ENCODE assay signal across 8 mouse cellular contexts in genomic region chr16:50201546-50202151, GRCm38 (mm10).
DNase-seq lines count a peak whose midpoint lies in the region; ATAC-seq and TF ChIP-seq lines count a peak whose summit lies in the region.

No protein-coding gene starts in this region.

- H3K4me1 ChIP-seq in forebrain, embryonic 14.5 days (ENCODE audit: control insufficient read depth, insufficient read depth, low read length), result no peaks in the 10 kb centered on the region
- no peaks in the 10 kb centered on the region for H3K4me1 ChIP-seq in forebrain, embryonic 11.5 days (replicated peaks; ENCODE audit: control insufficient read depth, insufficient read depth, low read length)
- H3K4me1 ChIP-seq in midbrain, embryonic 11.5 days (ENCODE audit: control insufficient read depth, insufficient read depth, low read length), result no peaks in the 10 kb centered on the region
- H3K4me1 ChIP-seq in midbrain, embryonic 15.5 days, result no peaks in the 10 kb centered on the region
- no peaks in the 10 kb centered on the region for H3K4me1 ChIP-seq in spleen, adult 2 months (ENCODE audit: control insufficient read depth, insufficient read depth, insufficient read length)

- no peaks in the 10 kb centered on the region for H3K9me3 ChIP-seq in forebrain, embryonic 14.5 days (replicated peaks; ENCODE audit: control insufficient read depth, low read length)
- no peaks in the 10 kb centered on the region for H3K9me3 ChIP-seq in forebrain, embryonic 11.5 days (ENCODE audit: control insufficient read depth, low read length)
- no peaks in the 10 kb centered on the region for H3K9me3 ChIP-seq in midbrain, embryonic 11.5 days (ENCODE audit: control insufficient read depth, low read length)
- H3K9me3 ChIP-seq in midbrain, embryonic 15.5 days, result no peaks in the 10 kb centered on the region

- no peaks in the 10 kb centered on the region for H3K27me3 ChIP-seq in forebrain, embryonic 14.5 days (replicated peaks; ENCODE audit: control insufficient read depth, insufficient read depth, low read length)
- no peaks in the 10 kb centered on the region for H3K27me3 ChIP-seq in forebrain, embryonic 11.5 days (ENCODE audit: control insufficient read depth, insufficient read depth, low read length)
- no peaks in the 10 kb centered on the region for H3K27me3 ChIP-seq in midbrain, embryonic 11.5 days (ENCODE audit: control insufficient read depth, insufficient read depth, low read length)
- H3K27me3 ChIP-seq in midbrain, embryonic 15.5 days (replicated peaks), result no peaks in the 10 kb centered on the region
- H3K27me3 ChIP-seq in spleen, adult 2 months (ENCODE audit: control insufficient read depth, insufficient read depth, low read length), result no peaks in the 10 kb centered on the region

- H3K27ac ChIP-seq in forebrain, embryonic 14.5 days (ENCODE audit: low read depth, low read length), result no peak overlapping the region
- H3K27ac ChIP-seq in forebrain, embryonic 11.5 days (ENCODE audit: low read depth, low read length), result no peak overlapping the region
- H3K27ac ChIP-seq in midbrain, embryonic 11.5 days (ENCODE audit: low read depth, low read length), result no peak overlapping the region
- H3K27ac ChIP-seq in midbrain, embryonic 15.5 days, result no peak overlapping the region
- H3K27ac ChIP-seq in spleen, adult 2 months (ENCODE audit: insufficient read depth, low read length), result no peak overlapping the region

- H3K36me3 ChIP-seq in forebrain, embryonic 14.5 days (ENCODE audit: control insufficient read depth, insufficient read depth, low read length), result peaks cover 25% of the 10 kb centered on the region
- no peaks in the 10 kb centered on the region; the same call in 1 of the 2 replicates for H3K36me3 ChIP-seq in forebrain, embryonic 11.5 days (ENCODE audit: control insufficient read depth, insufficient read depth, low read length)
- peaks cover 2% of the 10 kb centered on the region; the same call in 1 of the 2 replicates for H3K36me3 ChIP-seq in midbrain, embryonic 11.5 days (ENCODE audit: control insufficient read depth, insufficient read depth, low read length)
- 0 out of 2 replicates have a peak, but pooled peaks cover 13% of the 10 kb centered on the region for H3K36me3 ChIP-seq in midbrain, embryonic 15.5 days (replicated peaks)
- H3K36me3 ChIP-seq in spleen, adult 2 months (ENCODE audit: control insufficient read depth, insufficient read depth, low read length), result peaks cover 14% of the 10 kb centered on the region

- no peak for TF ChIP-seq POLR2A in spleen, adult 2 months (IDR thresholded peaks at IDR 0.05; ENCODE audit: low read depth, low read length)

- ATAC-seq in forebrain, embryonic 14.5 days, result no peak
- no peak for ATAC-seq in forebrain, embryonic 11.5 days (replicated peaks; ENCODE audit: low FRiP score)
- ATAC-seq in midbrain, embryonic 11.5 days (ENCODE audit: low FRiP score), result no peak
- ATAC-seq in midbrain, embryonic 15.5 days (replicated peaks), result no peak
- ATAC-seq in erythroid progenitor cell, adult 5-6 weeks (replicated peaks; ENCODE audit: low FRiP score, poor library complexity, severe bottlenecking), result no peak

- peak; percentile 46; the same call in 1 of the 2 replicates for TF ChIP-seq CTCF in spleen, adult 2 months (IDR thresholded peaks at IDR 0.05; ENCODE audit: extremely low read depth, insufficient read depth, insufficient read length, insufficient replicate concordance)

- no peak overlapping the region for H3K9ac ChIP-seq in forebrain, embryonic 14.5 days (ENCODE audit: low read length)
- no peak overlapping the region for H3K9ac ChIP-seq in forebrain, embryonic 11.5 days (ENCODE audit: low read length)
- no peak overlapping the region for H3K9ac ChIP-seq in midbrain, embryonic 11.5 days (ENCODE audit: low read length)
- H3K9ac ChIP-seq in midbrain, embryonic 15.5 days, result no peak overlapping the region

- no peak overlapping the region for H3K4me3 ChIP-seq in forebrain, embryonic 14.5 days (ENCODE audit: low read depth, low read length)
- no peak overlapping the region for H3K4me3 ChIP-seq in forebrain, embryonic 11.5 days (ENCODE audit: low read depth, low read length)
- no peak overlapping the region for H3K4me3 ChIP-seq in midbrain, embryonic 11.5 days (ENCODE audit: low read depth, low read length)
- no peak overlapping the region for H3K4me3 ChIP-seq in midbrain, embryonic 15.5 days
- H3K4me3 ChIP-seq in spleen, adult 2 months (ENCODE audit: extremely low read depth, insufficient read depth, insufficient read length), result no peak overlapping the region

- peak; percentile 25 for DNase-seq in forebrain, embryonic 14.5 days (ENCODE audit: low spot score)
- DNase-seq in forebrain, embryonic 11.5 days (ENCODE audit: low spot score), result no peak
- peak; percentile 85 for DNase-seq in midbrain, embryonic 11.5 days (ENCODE audit: low spot score, missing footprints)
- DNase-seq in c-Kit-positive CD71-positive TER-119-negative erythroid progenitor cells, embryonic 14.5 days (ENCODE audit: low read depth), result peak; percentile 38
- peak; percentile 58 to 68 for DNase-seq in kidney, postnatal 4 days
- peak; percentile 27 to 54 for DNase-seq in spleen, adult 2 months (ENCODE audit: low read depth in 1 of 2, low spot score in 2 of 2)

- no peak overlapping the region for H3K4me2 ChIP-seq in forebrain, embryonic 14.5 days (ENCODE audit: low read length)
- no peak overlapping the region for H3K4me2 ChIP-seq in forebrain, embryonic 11.5 days (ENCODE audit: low read depth, low read length, severe bottlenecking)
- H3K4me2 ChIP-seq in midbrain, embryonic 11.5 days, result no peak overlapping the region
- no peak overlapping the region for H3K4me2 ChIP-seq in midbrain, embryonic 15.5 days

- 78% methylated on average over 7 of the region's 7 CpGs for WGBS in forebrain, embryonic 14.5 days
- whole genome bisulfite sequencing in forebrain, embryonic 11.5 days, result 80% methylated on average over 7 of the region's 7 CpGs
- 82% methylated on average over 7 of the region's 7 CpGs for WGBS in midbrain, embryonic 11.5 days
- 82% methylated on average over 7 of the region's 7 CpGs for WGBS in midbrain, embryonic 15.5 days
- 80% methylated on average over 7 of the region's 7 CpGs for WGBS in spleen, adult 2 months
